Mouse (Mus musculus) erythroblast, embryonic 14.5 days (primary cell): ENCODE results near the gene B3gat1. TPM values are rescaled to one million over a fixed set of nuclear protein-coding genes. Genes with fewer than 3 reads are reported as not detected.

ENCODE experiments used
- H3K27me3 ChIP-seq: 2 replicates; pipeline ENCODE4 v1.6.1; 2012; ENCODE audit warnings: inconsistent platforms; ENCODE audit not compliant: control insufficient read depth
- H3K36me3 ChIP-seq: 2 replicates; pipeline ENCODE4 v1.6.1; 2012; ENCODE audit warnings: mild to moderate bottlenecking, inconsistent platforms; ENCODE audit not compliant: control insufficient read depth
- H3K4me1 ChIP-seq: 2 replicates; pipeline ENCODE4 v1.6.1; 2012; ENCODE audit warnings: inconsistent platforms; ENCODE audit not compliant: control insufficient read depth
- H3K4me3 ChIP-seq: replicated peaks from 2 replicates; pipeline ENCODE3; 2012; ENCODE audit warnings: moderate library complexity, mild to moderate bottlenecking, inconsistent platforms
- H3K9me3 ChIP-seq: 2 replicates; pipeline ENCODE4 v1.6.1; 2012; ENCODE audit warnings: low read length, inconsistent platforms, mixed read lengths; ENCODE audit not compliant: control insufficient read depth
- GATA1 ChIP-seq: IDR thresholded peaks from 2 replicates; pipeline ENCODE4 v1.6.1; 2012; ENCODE audit warnings: low read length, inconsistent platforms, mixed read lengths
- TAL1 ChIP-seq: IDR thresholded peaks from 3 replicates; pipeline ENCODE4 v1.6.1; 2012; ENCODE audit warnings: low read length, inconsistent platforms, mixed read lengths
- polyA plus RNA-seq: library from polyadenylated mRNA; stranded (reverse); fragments of >175 nt; gene quantifications from 2 replicates; pipeline ENCODE4 v1.2.3, GENCODE M21; 2012

Gene B3gat1
- polyA plus RNA-seq: not detected in 2 replicates

GRCm38 (mm10) chr9:26733206-26733891 is at the start of gene B3gat1:
B3gat1 (plus strand) TSS chr9:26733728.
- Histone ChIP-seq H3K9me3 (no peaks in the 10 kb centered on the region), H3K4me1 (no peaks in the 10 kb centered on the region), H3K27me3 (peaks cover 25% of the 10 kb centered on the region), H3K4me3 (no peak within 1 kb of the TSS), H3K36me3 (no peaks in the 10 kb centered on the region)
- TF ChIP-seq GATA1 (no peak), TAL1 (no peak)

GRCm38 (mm10) chr9:26689171-26689570 is 44.4 kb upstream of the B3gat1 start:
- no peak overlapping the region for H3K4me3 ChIP-seq
- no peaks in the 10 kb centered on the region for H3K27me3 ChIP-seq
- no peak for TF ChIP-seq GATA1
- no peak for TF ChIP-seq TAL1
- peaks cover 6% of the 10 kb centered on the region for H3K9me3 ChIP-seq
- H3K36me3 ChIP-seq: no peaks in the 10 kb centered on the region
- H3K4me1 ChIP-seq: no peaks in the 10 kb centered on the region

- H3K4me1 ChIP-seq: no peaks in the 10 kb centered on the region
- H3K36me3 ChIP-seq: no peaks in the 10 kb centered on the region
- no peaks in the 10 kb centered on the region for H3K27me3 ChIP-seq
- no peak for TF ChIP-seq TAL1
- no peak overlapping the region for H3K4me3 ChIP-seq
- peaks cover 11% of the 10 kb centered on the region for H3K9me3 ChIP-seq
These were observed 43.4 kb upstream of the B3gat1 start for GRCm38 (mm10) chr9:26689956-26690698.

- no peak for TF ChIP-seq GATA1
- no peak for TF ChIP-seq TAL1
- no peak overlapping the region for H3K4me3 ChIP-seq
- H3K4me1 ChIP-seq: no peaks in the 10 kb centered on the region
- H3K36me3 ChIP-seq: no peaks in the 10 kb centered on the region
- H3K9me3 ChIP-seq: peaks cover 6% of the 10 kb centered on the region; the same call in 1 of the 2 replicates
- H3K27me3 ChIP-seq: no peaks in the 10 kb centered on the region
These were observed 40.9 kb upstream of the B3gat1 start for GRCm38 (mm10) chr9:26692641-26693040.

- no peaks in the 10 kb centered on the region for H3K27me3 ChIP-seq
- no peaks in the 10 kb centered on the region for H3K36me3 ChIP-seq
- H3K4me3 ChIP-seq: no peak overlapping the region
- H3K4me1 ChIP-seq: no peaks in the 10 kb centered on the region
- H3K9me3 ChIP-seq: peaks cover 9% of the 10 kb centered on the region; the same call in 1 of the 2 replicates
- TF ChIP-seq TAL1 (no peak), GATA1 (no peak)
These were observed 38.9 kb upstream of the B3gat1 start for GRCm38 (mm10) chr9:26694656-26695055.

- TF ChIP-seq GATA1 (no peak), TAL1 (no peak)
- no peak overlapping the region for H3K4me3 ChIP-seq
- H3K27me3 ChIP-seq: no peaks in the 10 kb centered on the region
- no peaks in the 10 kb centered on the region for H3K36me3 ChIP-seq
- peaks cover 9% of the 10 kb centered on the region; the same call in 1 of the 2 replicates for H3K9me3 ChIP-seq
- no peaks in the 10 kb centered on the region for H3K4me1 ChIP-seq
These were observed 38.4 kb upstream of the B3gat1 start for GRCm38 (mm10) chr9:26695178-26695577.

GRCm38 (mm10) chr9:26698286-26698685 is 35.2 kb upstream of the B3gat1 start:
- Histone ChIP-seq H3K27me3 (no peaks in the 10 kb centered on the region), H3K4me3 (no peak overlapping the region), H3K4me1 (no peaks in the 10 kb centered on the region), H3K36me3 (no peaks in the 10 kb centered on the region), H3K9me3 (peaks cover 13% of the 10 kb centered on the region)
- TF ChIP-seq GATA1 (no peak), TAL1 (no peak)

GRCm38 (mm10) chr9:26700329-26700728 is 33.2 kb upstream of the B3gat1 start:
- Histone ChIP-seq H3K36me3 (no peaks in the 10 kb centered on the region), H3K4me3 (no peak overlapping the region), H3K27me3 (no peaks in the 10 kb centered on the region), H3K9me3 (peaks cover 7% of the 10 kb centered on the region), H3K4me1 (no peaks in the 10 kb centered on the region)
- TF ChIP-seq GATA1: no peak
- TF ChIP-seq TAL1: no peak

GRCm38 (mm10) chr9:26718388-26718787 is 15.1 kb upstream of the B3gat1 start:
- H3K27me3 ChIP-seq: no peaks in the 10 kb centered on the region
- no peak overlapping the region for H3K4me3 ChIP-seq
- peaks cover 7% of the 10 kb centered on the region for H3K9me3 ChIP-seq
- H3K36me3 ChIP-seq: no peaks in the 10 kb centered on the region
- TF ChIP-seq GATA1 (no peak), TAL1 (no peak)
- no peaks in the 10 kb centered on the region for H3K4me1 ChIP-seq
